14 mouse cellular contexts compared by ENCODE assay signal in genomic region chr5:100196854-100197431, GRCm38 (mm10). TPM values are rescaled to one million over a fixed set of nuclear protein-coding genes. Genes with fewer than 3 reads are reported as not detected.
DNase-seq lines count a peak whose midpoint lies in the region; ATAC-seq lines count a peak whose summit lies in the region.
"Had no signal": no experiment of that assay in that cellular context is flagged by ENCODE, and none has a peak within 500 bp of the region (broad histone marks: within the 10 kb centered on the region; RNA-seq: fewer than 3 reads in every experiment).

No protein-coding gene starts in this region.

- H3K27ac ChIP-seq in liver, embryonic 11.5 days (ENCODE audit: low read depth, low read length): no peak overlapping the region
- H3K27ac ChIP-seq in embryonic facial prominence, embryonic 13.5 days: peak overlapping the region; percentile 51
- H3K27ac ChIP-seq in midbrain, embryonic 16.5 days (ENCODE audit: low read length): peak overlapping the region; percentile 40

- peak; percentile 42 for ATAC-seq in frontal cortex, adult (ENCODE audit: low TSS enrichment)
- ATAC-seq in liver, embryonic 11.5 days (replicated peaks; ENCODE audit: low FRiP score): no peak
- ATAC-seq in embryonic facial prominence, embryonic 13.5 days (ENCODE audit: insufficient number of reproducible peaks, insufficient read depth, low FRiP score, low TSS enrichment, low read depth): peak; percentile 81
- ATAC-seq in midbrain, embryonic 16.5 days: peak; percentile 60; the same call in 1 of the 2 replicates
- ATAC-seq: activated CD4-positive, CD25-positive, alpha-beta regulatory T cell, adult 4 months had no signal

- H3K36me3 ChIP-seq in liver, embryonic 11.5 days (ENCODE audit: control insufficient read depth, insufficient read depth, low read length): no peaks in the 10 kb centered on the region
- no peaks in the 10 kb centered on the region for H3K36me3 ChIP-seq in embryonic facial prominence, embryonic 13.5 days
- H3K36me3 ChIP-seq in midbrain, embryonic 16.5 days (ENCODE audit: control insufficient read depth, insufficient read depth, low read length): no peaks in the 10 kb centered on the region

- no peak overlapping the region for H3K4me3 ChIP-seq in liver, embryonic 11.5 days (ENCODE audit: low read depth, low read length)
- H3K4me3 ChIP-seq in embryonic facial prominence, embryonic 13.5 days: no peak overlapping the region
- no peak overlapping the region for H3K4me3 ChIP-seq in midbrain, embryonic 16.5 days (ENCODE audit: low read depth, low read length)
- H3K4me3 ChIP-seq: myocyte had no signal

- no peak for DNase-seq in frontal cortex, postnatal 25 days (ENCODE audit: low spot score in 2 of 2)
- peak; percentile 17 for DNase-seq in liver
- DNase-seq in liver, embryonic 11.5 days (ENCODE audit: low spot score): no peak
- DNase-seq in left cerebral cortex, adult 9 months (ENCODE audit: low spot score in 2 of 2): no peak
- no peak for DNase-seq in gastrocnemius, postnatal 4 days (ENCODE audit: low spot score in 2 of 2)
- DNase-seq: B cell, adult 2 months; cerebellum, postnatal 25 days; heart, postnatal 4 days; lung, adult 2 months had no signal

- no peaks in the 10 kb centered on the region for H3K27me3 ChIP-seq in liver, embryonic 11.5 days (replicated peaks; ENCODE audit: control insufficient read depth, insufficient read depth, low read length)
- no peaks in the 10 kb centered on the region for H3K27me3 ChIP-seq in embryonic facial prominence, embryonic 13.5 days
- H3K27me3 ChIP-seq in midbrain, embryonic 16.5 days (ENCODE audit: control insufficient read depth, insufficient read depth, low read depth, low read length): no peaks in the 10 kb centered on the region

- WGBS in liver, embryonic 11.5 days: 68% methylated on average over 15 of the region's 15 CpGs
- WGBS in embryonic facial prominence, embryonic 13.5 days: 36% methylated on average over 15 of the region's 15 CpGs
- 36% methylated on average over 15 of the region's 15 CpGs for WGBS in midbrain, embryonic 16.5 days

- H3K9ac ChIP-seq in liver, embryonic 11.5 days (ENCODE audit: low read depth, low read length): no peak overlapping the region
- H3K9ac ChIP-seq in embryonic facial prominence, embryonic 13.5 days: no peak overlapping the region
- H3K9ac ChIP-seq in midbrain, embryonic 16.5 days (ENCODE audit: low read depth, low read length): no peak overlapping the region

- H3K4me1 ChIP-seq in liver, embryonic 11.5 days (replicated peaks; ENCODE audit: control insufficient read depth, insufficient read depth, low read length): peaks cover 11% of the 10 kb centered on the region; the same call in 1 of the 2 replicates
- H3K4me1 ChIP-seq in embryonic facial prominence, embryonic 13.5 days: peaks cover 20% of the 10 kb centered on the region
- peaks cover 44% of the 10 kb centered on the region for H3K4me1 ChIP-seq in midbrain, embryonic 16.5 days (ENCODE audit: control insufficient read depth, insufficient read depth, low read length)

- H3K9me3 ChIP-seq in liver, embryonic 11.5 days (ENCODE audit: control insufficient read depth, low read length): no peaks in the 10 kb centered on the region
- H3K9me3 ChIP-seq in embryonic facial prominence, embryonic 13.5 days: no peaks in the 10 kb centered on the region
- no peaks in the 10 kb centered on the region for H3K9me3 ChIP-seq in midbrain, embryonic 16.5 days (replicated peaks; ENCODE audit: control insufficient read depth, low read length, poor library complexity, severe bottlenecking)

- H3K4me2 ChIP-seq in liver, embryonic 11.5 days: no peak overlapping the region
- H3K4me2 ChIP-seq in embryonic facial prominence, embryonic 13.5 days: peak overlapping the region; percentile 31
- H3K4me2 ChIP-seq in midbrain, embryonic 16.5 days (ENCODE audit: low read length): no peak overlapping the region

RNA-seq across cellular contexts. Expression of gene Tmem150c, which starts 37.3 kb away (rescaled TPM):
- 1.2 and 2.3 TPM in 2 replicates for polyA plus RNA-seq in liver, embryonic 11.5 days (2014; fragmentation: Nextera tagmentation; extraction: Ambion mirVana)
- polyA plus RNA-seq in embryonic facial prominence, embryonic 13.5 days (2015; fragmentation: Nextera tagmentation; extraction: Ambion mirVana): 1.9 and 2.4 TPM in 2 replicates
- polyA plus RNA-seq in midbrain, embryonic 16.5 days (2015; fragmentation: Nextera tagmentation; extraction: Ambion mirVana): 51.9 and 60.2 TPM in 2 replicates
- total RNA-seq in gastrocnemius, postnatal 4 days (2021): 1 to 10 TPM; 5.1 to 5.7 TPM
- polyA plus RNA-seq: activated CD4-positive, CD25-positive, alpha-beta regulatory T cell, adult 4 months; myocyte had no signal

Comparison
In these comparisons a context has a peak if more than half of its experiments do, and no peak if none do; other contexts are left out.
1. RNA of gene Tmem150c, which starts 37.3 kb away (polyA plus RNA-seq): 51.9 to 60.2 TPM in midbrain, embryonic 16.5 days; 1.2 to 2.3 TPM in liver, embryonic 11.5 days and 1.9 to 2.4 TPM in embryonic facial prominence, embryonic 13.5 days; every median in the first group is over 10 times any median in the second.